Mouse (Mus musculus): ENCODE data around the gene Exoc3l2.

DNA sequence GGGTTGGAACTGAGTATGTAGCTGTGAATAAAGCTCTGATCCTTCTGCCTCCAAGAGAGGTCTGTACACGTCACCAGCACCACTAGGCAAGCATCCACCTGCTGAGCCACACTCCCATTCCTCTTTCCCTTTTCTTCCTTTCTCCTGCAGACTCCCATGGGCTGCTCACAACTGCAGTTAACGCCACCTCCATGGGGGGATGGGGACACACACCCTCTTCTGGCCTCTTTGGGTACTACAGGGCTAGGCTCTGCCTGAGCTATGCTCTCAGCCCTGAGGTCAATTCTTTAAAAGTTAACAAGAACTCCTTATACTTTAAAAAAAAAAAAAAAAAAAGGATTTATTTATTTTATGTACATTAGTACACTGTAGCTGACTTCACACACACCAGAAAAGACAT lies 30.7 kb upstream of the Exoc3l2 start:
- TF ChIP-seq CTCF (conservative IDR thresholded peaks at IDR 0.05; ENCODE audit: low read length), result peak; percentile 73
- no peak for TF ChIP-seq NANOG (IDR thresholded peaks at IDR 0.05; ENCODE audit: borderline replicate concordance, low read length)

All from E14TG2a.4 (cell line).